Mouse (Mus musculus) lung, embryonic 15.5 days (tissue): ENCODE measurements around the gene Ripor2. TPM values are rescaled to one million over a fixed set of nuclear protein-coding genes. Genes with fewer than 3 reads are reported as not detected.

Source experiments
- ATAC-seq: fragments of 200-750 bp; cut with Nextera tagmentation; 2 replicates; pipeline ENCODE4 v1.8.0; 2017; ENCODE audit warnings: moderate number of reproducible peaks, borderline replicate concordance; ENCODE audit not compliant: low FRiP score, low TSS enrichment; ENCODE audit errors: extremely low read depth
- H3K27ac ChIP-seq: fragments of 300-500 bp; sonication (generic); 2 replicates; pipeline ENCODE4 v1.5.1; 2015; ENCODE audit warnings: moderate library complexity, mild to moderate bottlenecking, inconsistent platforms
- H3K27me3 ChIP-seq: fragments of 300-500 bp; sonication (generic); 2 replicates; pipeline ENCODE4 v1.6.1; 2015; ENCODE audit warnings: inconsistent platforms
- H3K36me3 ChIP-seq: fragments of 300-500 bp; sonication (generic); 2 replicates; pipeline ENCODE4 v1.6.1; 2015; ENCODE audit warnings: inconsistent platforms
- H3K4me1 ChIP-seq: fragments of 300-500 bp; sonication (generic); 2 replicates; pipeline ENCODE4 v1.6.1; 2015; ENCODE audit warnings: inconsistent platforms
- H3K4me2 ChIP-seq: fragments of 300-500 bp; sonication (generic); 2 replicates; pipeline ENCODE4 v1.6.1; 2015; ENCODE audit warnings: inconsistent platforms, mild to moderate bottlenecking, moderate library complexity
- H3K4me3 ChIP-seq: fragments of 300-500 bp; sonication (generic); 2 replicates; pipeline ENCODE4 v1.5.1; 2015; ENCODE audit warnings: mild to moderate bottlenecking, inconsistent platforms
- H3K9ac ChIP-seq: fragments of 300-500 bp; sonication (generic); 2 replicates; pipeline ENCODE4 v1.6.1; 2015; ENCODE audit warnings: inconsistent platforms
- H3K9me3 ChIP-seq: fragments of 300-500 bp; sonication (generic); 2 replicates; pipeline ENCODE4 v1.6.1; 2016; ENCODE audit warnings: inconsistent platforms
- WGBS: fragments of 180-500 bp; shearing (Covaris S2); methylation state at CpG from one replicate; pipeline ENCODE4 v1.1.7; 2015; 5-methylcytosine and 5-hydroxymethylcytosine counted together
- polyA plus RNA-seq: library from polyadenylated mRNA; unstranded; fragments of >200 nt; fragmentation: Nextera tagmentation; extraction: Ambion mirVana; gene quantifications from 2 replicates; pipeline ENCODE4 v1.2.1, GENCODE M21; 2015

The Ripor2 gene
- 5.1 and 5.4 TPM in 2 replicates for polyA plus RNA-seq

GRCm38 (mm10) chr13:24581833-24582232, at the start of gene Ripor2:
Gene Ripor2, plus strand, starts transcription at chr13:24582189.
- 61% methylated on average over 10 of the region's 10 CpGs for WGBS
- Histone ChIP-seq H3K36me3 (no peaks in the 10 kb centered on the region), H3K9ac (no peak within 1 kb of the TSS), H3K4me2 (no peak within 1 kb of the TSS), H3K27ac (no peak within 1 kb of the TSS), H3K27me3 (no peaks in the 10 kb centered on the region), H3K9me3 (no peaks in the 10 kb centered on the region), H3K4me3 (no peak within 1 kb of the TSS), H3K4me1 (peaks cover under 1% of the 10 kb centered on the region; the same call in 1 of the 2 replicates)
- ATAC-seq, result no peak

DNA sequence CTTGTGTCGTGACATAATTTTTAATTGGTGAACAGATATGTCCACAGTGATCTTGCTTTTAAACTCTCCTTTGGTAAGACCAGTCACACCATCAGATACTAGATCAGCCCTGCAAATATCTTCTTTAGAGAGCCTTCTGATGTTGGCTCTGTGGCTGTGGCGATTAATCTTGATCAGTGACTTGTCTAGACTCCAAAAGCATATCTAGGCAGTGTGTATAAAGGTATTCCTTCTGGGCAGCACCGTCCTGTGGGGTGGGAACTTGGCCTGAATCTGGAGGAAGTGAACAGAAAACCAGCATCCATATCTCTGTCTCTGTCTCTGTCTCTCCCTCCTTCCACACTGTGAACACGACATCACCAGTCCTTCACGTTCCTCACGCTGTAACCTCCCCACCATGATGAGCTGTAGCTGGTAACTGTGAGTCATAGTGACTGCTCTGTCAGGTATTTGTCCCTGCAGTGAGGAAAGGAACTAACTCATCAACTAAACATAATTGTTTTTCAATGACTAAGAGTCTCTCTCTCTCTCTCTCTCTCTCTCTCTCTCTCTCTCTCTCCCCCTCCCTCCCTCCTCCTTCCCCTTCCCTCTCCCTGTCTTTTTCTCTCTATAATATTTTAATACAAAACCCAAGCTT, 45.3 kb upstream of the Ripor2 start:
- 80% methylated on average over 6 of the region's 6 CpGs for WGBS
- no peak for ATAC-seq
- no peak overlapping the region for H3K9ac ChIP-seq
- no peak overlapping the region for H3K4me3 ChIP-seq
- no peak overlapping the region for H3K4me2 ChIP-seq
- H3K9me3 ChIP-seq, result no peaks in the 10 kb centered on the region
- H3K36me3 ChIP-seq, result no peaks in the 10 kb centered on the region
- no peaks in the 10 kb centered on the region for H3K4me1 ChIP-seq
- H3K27me3 ChIP-seq, result no peaks in the 10 kb centered on the region
- no peak overlapping the region for H3K27ac ChIP-seq

DNA sequence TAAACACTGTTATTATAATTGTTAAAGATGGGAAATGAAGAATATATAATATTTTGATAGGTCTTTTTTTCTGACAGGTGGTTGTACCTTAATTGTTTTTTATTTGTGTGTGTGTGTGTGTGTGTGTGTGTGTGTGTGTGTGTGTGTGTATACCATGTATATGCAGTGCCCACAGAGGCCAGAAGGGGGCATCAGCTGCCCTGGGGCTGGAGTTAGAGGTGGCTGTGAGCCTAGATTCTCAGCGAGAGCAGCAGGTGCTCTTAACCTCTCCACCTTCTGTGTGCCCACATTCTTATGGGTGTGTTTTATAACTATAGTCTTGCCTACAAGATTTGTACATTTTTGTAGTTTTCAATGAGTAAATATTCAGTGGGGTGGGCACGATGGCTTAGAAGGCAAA, 44.0 kb upstream of the Ripor2 start:
- H3K9me3 ChIP-seq, result no peaks in the 10 kb centered on the region
- ATAC-seq, result no peak
- 69% methylated on average over 2 of the region's 2 CpGs for WGBS
- H3K27me3 ChIP-seq, result no peaks in the 10 kb centered on the region
- no peak overlapping the region for H3K9ac ChIP-seq
- no peaks in the 10 kb centered on the region for H3K4me1 ChIP-seq
- H3K4me2 ChIP-seq, result no peak overlapping the region
- H3K4me3 ChIP-seq, result no peak overlapping the region
- H3K27ac ChIP-seq, result no peak overlapping the region
- H3K36me3 ChIP-seq, result no peaks in the 10 kb centered on the region

DNA sequence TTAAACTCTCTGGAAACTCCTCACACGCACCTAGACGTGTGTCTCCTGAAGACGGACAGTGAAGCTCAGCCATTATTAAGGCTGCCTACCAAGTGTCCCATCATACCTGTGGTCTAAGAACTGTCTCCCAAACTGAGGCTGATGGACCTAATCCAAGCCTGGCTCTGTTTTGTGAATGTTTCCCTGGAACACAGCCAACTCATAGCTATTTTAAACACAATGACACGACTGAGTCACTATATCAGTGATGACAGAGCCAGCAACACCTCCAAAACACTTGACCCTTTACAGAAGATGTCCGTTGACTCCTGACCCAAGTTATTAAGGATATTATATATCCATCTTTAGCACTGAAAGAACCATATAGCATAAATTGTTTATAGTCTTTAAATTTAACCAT, 43.0 kb upstream of the Ripor2 start:
- Histone ChIP-seq H3K27ac (no peak overlapping the region), H3K36me3 (no peaks in the 10 kb centered on the region), H3K4me2 (no peak overlapping the region), H3K4me3 (no peak overlapping the region), H3K27me3 (no peaks in the 10 kb centered on the region), H3K9ac (no peak overlapping the region), H3K4me1 (no peaks in the 10 kb centered on the region), H3K9me3 (no peaks in the 10 kb centered on the region)
- ATAC-seq, result no peak
- WGBS, result 38% methylated on average over 5 of the region's 5 CpGs

GRCm38 (mm10) chr13:24545677-24546076, 36.3 kb upstream of the Ripor2 start:
- no peak for ATAC-seq
- no peak overlapping the region for H3K4me2 ChIP-seq
- WGBS, result 25% methylated on average over 1 of the region's 1 CpGs
- no peak overlapping the region for H3K4me3 ChIP-seq
- peaks cover 14% of the 10 kb centered on the region; the same call in 1 of the 2 replicates for H3K4me1 ChIP-seq
- 0 out of 2 replicates have a peak overlapping the region, but pooled peaks have one; percentile 19 for H3K27ac ChIP-seq
- no peaks in the 10 kb centered on the region for H3K9me3 ChIP-seq
- no peaks in the 10 kb centered on the region for H3K36me3 ChIP-seq
- H3K27me3 ChIP-seq, result no peaks in the 10 kb centered on the region
- H3K9ac ChIP-seq, result no peak overlapping the region

GRCm38 (mm10) chr13:24546801-24547459, 35.1 kb upstream of the Ripor2 start:
- H3K4me3 ChIP-seq, result no peak overlapping the region
- H3K27me3 ChIP-seq, result no peaks in the 10 kb centered on the region
- H3K36me3 ChIP-seq, result no peaks in the 10 kb centered on the region
- no peaks in the 10 kb centered on the region for H3K9me3 ChIP-seq
- no peak for ATAC-seq
- WGBS, result 74% methylated on average over 12 of the region's 12 CpGs
- no peak overlapping the region for H3K4me2 ChIP-seq
- H3K9ac ChIP-seq, result no peak overlapping the region
- H3K4me1 ChIP-seq, result peaks cover 14% of the 10 kb centered on the region; the same call in 1 of the 2 replicates
- H3K27ac ChIP-seq, result no peak overlapping the region

GRCm38 (mm10) chr13:24548911-24549310, 33.1 kb upstream of the Ripor2 start:
- H3K4me1 ChIP-seq, result peaks cover 14% of the 10 kb centered on the region; the same call in 1 of the 2 replicates
- H3K4me3 ChIP-seq, result no peak overlapping the region
- no peak overlapping the region for H3K4me2 ChIP-seq
- no peaks in the 10 kb centered on the region for H3K9me3 ChIP-seq
- H3K27ac ChIP-seq, result no peak overlapping the region
- ATAC-seq, result no peak
- no peak overlapping the region for H3K9ac ChIP-seq
- H3K27me3 ChIP-seq, result no peaks in the 10 kb centered on the region
- H3K36me3 ChIP-seq, result no peaks in the 10 kb centered on the region

GRCm38 (mm10) chr13:24551100-24551931, 30.7 kb upstream of the Ripor2 start:
- 29% methylated on average over 6 of the region's 14 CpGs for WGBS
- no peak overlapping the region for H3K9ac ChIP-seq
- no peak overlapping the region for H3K4me3 ChIP-seq
- no peak overlapping the region for H3K27ac ChIP-seq
- ATAC-seq, result no peak; the same call in 1 of the 2 replicates
- H3K4me1 ChIP-seq, result 0 out of 2 replicates have a peak, but pooled peaks cover 10% of the 10 kb centered on the region
- no peak overlapping the region for H3K4me2 ChIP-seq
- H3K36me3 ChIP-seq, result no peaks in the 10 kb centered on the region
- H3K27me3 ChIP-seq, result no peaks in the 10 kb centered on the region
- H3K9me3 ChIP-seq, result no peaks in the 10 kb centered on the region

GRCm38 (mm10) chr13:24552039-24552438, 29.9 kb upstream of the Ripor2 start:
- H3K27ac ChIP-seq, result no peak overlapping the region
- H3K4me2 ChIP-seq, result no peak overlapping the region
- no peak for ATAC-seq
- H3K9ac ChIP-seq, result no peak overlapping the region
- H3K4me3 ChIP-seq, result no peak overlapping the region
- H3K36me3 ChIP-seq, result no peaks in the 10 kb centered on the region
- no peaks in the 10 kb centered on the region for H3K27me3 ChIP-seq
- H3K9me3 ChIP-seq, result no peaks in the 10 kb centered on the region
- 0 out of 2 replicates have a peak, but pooled peaks cover 5% of the 10 kb centered on the region for H3K4me1 ChIP-seq
- 55% methylated on average over 4 of the region's 4 CpGs for WGBS

- no peaks in the 10 kb centered on the region for H3K36me3 ChIP-seq
- no peak overlapping the region for H3K9ac ChIP-seq
- no peak overlapping the region for H3K4me2 ChIP-seq
- no peak for ATAC-seq
- H3K4me3 ChIP-seq, result no peak overlapping the region
- no peaks in the 10 kb centered on the region for H3K27me3 ChIP-seq
- H3K4me1 ChIP-seq, result peaks cover 24% of the 10 kb centered on the region
- 88% methylated on average over 5 of the region's 5 CpGs for WGBS
- no peaks in the 10 kb centered on the region for H3K9me3 ChIP-seq
- no peak overlapping the region for H3K27ac ChIP-seq
Observed at GRCm38 (mm10) chr13:24561391-24561790, 20.6 kb upstream of the Ripor2 start.

DNA sequence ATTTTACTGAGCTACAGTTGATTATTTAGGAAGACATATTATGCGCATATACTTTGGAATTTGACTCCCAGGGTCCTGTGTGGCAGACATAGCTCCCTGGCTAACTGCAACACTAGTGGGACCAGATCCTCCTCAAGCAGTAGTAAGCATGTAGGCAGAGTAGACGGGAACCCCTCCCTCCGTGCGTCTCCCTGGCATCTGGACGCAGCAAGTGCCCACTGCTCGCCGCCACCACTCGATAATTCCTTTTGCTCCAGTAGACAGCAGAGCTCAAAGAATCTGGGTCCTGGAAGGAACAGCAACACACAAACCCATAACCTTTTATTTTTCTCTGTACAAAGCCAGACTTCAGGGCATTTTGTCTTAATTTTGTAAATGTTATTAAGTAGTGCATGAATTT, 17.3 kb upstream of the Ripor2 start:
- Histone ChIP-seq H3K9me3 (no peaks in the 10 kb centered on the region), H3K4me3 (no peak overlapping the region), H3K4me2 (no peak overlapping the region), H3K9ac (no peak overlapping the region), H3K27me3 (no peaks in the 10 kb centered on the region), H3K36me3 (no peaks in the 10 kb centered on the region), H3K4me1 (peaks cover 37% of the 10 kb centered on the region), H3K27ac (peak overlapping the region; percentile 95)
- no peak for ATAC-seq
- WGBS, result 54% methylated on average over 8 of the region's 8 CpGs
